Mouse (Mus musculus): Measurements from ENCODE around the gene Emx2.

GRCm38 (mm10) chr19:59479912-59480311 is 21.7 kb downstream of the Emx2 start:
- no peak for TF ChIP-seq CTCF (IDR thresholded peaks at IDR 0.05; ENCODE audit: low read depth)
- TF ChIP-seq EP300 (optimal IDR thresholded peaks at IDR 0.05), result no peak

Data from stomach, postnatal 0 days (tissue).